Mouse (Mus musculus): ENCODE measurements at regions not wholly inside any gene's neighbourhood (a gene's known extent, or its start where the extent isn't known, plus 50 kb on each side); places are given as distances from the start of the nearest gene placed in this dataset.
A peak's percentile ranks its signal among the peaks of the same experiment; 100 is the strongest.

DNA sequence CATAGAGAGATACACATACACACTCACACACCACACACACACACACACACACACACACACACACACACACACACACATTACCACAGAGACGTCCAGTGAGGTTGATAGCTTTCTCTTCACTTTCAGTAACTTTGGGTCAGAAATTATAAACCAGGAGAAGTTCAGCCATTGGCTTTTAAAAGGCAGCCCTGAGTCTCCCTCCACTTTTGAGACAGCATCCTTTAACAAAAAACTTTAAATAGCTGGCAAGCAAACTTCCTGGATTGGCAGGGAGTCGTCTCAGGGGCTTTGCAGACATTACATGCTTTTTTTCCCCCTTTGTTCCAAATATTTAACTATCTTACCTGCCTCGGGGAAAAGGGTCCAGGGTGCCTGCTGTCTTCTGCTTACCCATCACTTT is 103.7 kb upstream of the Cpm start:
- no peak for DNase-seq

DNA sequence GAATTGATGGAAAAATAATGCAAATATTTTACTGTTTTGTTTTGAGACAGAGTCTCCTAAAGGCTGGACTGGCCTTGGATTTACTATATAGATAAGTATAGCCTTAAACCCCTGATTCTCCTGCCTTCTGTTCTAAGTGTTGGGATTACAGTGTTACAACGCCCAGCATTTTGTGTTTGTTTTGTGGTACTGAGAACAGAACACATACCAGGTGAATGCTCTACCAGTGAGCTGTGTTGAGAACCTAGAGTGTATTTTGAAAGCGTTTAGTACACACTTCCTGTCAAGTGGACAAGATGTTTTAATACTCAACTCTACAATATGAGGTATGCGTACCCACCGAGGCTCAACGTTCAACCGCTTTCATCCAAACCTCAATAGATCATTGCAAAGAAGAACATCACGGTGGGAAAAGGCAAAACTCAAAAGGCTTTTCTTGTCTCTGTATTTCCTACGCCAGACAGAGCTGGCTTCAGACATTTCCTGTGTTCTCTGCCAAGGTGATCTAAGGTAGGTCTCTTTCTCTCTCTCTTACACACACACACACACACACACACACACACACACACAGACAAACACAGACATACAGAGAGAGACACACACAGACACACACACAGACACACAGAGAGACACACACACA is 104.3 kb upstream of the Cpm start:
- DNase-seq = no peak

DNA sequence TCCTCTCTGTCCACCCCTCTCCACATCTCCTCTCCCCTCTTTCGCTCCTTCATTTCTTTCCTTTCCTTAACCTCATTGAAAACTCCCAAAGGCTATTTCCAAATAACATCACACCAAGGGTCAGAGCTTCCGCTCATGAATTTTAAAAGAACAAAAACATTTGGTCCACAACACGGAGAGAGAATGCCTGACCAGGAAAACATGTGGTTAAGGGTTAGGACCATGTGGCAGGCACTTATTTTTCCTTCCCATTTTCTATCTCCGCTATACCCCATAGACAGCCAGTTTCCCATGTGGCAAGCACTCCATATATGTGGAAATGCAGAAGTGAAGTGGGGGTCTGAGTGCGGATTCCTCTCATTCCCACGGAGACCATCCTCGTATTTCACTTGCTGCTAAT is 105.2 kb upstream of the Cpm start:
- DNase-seq = no peak

DNA sequence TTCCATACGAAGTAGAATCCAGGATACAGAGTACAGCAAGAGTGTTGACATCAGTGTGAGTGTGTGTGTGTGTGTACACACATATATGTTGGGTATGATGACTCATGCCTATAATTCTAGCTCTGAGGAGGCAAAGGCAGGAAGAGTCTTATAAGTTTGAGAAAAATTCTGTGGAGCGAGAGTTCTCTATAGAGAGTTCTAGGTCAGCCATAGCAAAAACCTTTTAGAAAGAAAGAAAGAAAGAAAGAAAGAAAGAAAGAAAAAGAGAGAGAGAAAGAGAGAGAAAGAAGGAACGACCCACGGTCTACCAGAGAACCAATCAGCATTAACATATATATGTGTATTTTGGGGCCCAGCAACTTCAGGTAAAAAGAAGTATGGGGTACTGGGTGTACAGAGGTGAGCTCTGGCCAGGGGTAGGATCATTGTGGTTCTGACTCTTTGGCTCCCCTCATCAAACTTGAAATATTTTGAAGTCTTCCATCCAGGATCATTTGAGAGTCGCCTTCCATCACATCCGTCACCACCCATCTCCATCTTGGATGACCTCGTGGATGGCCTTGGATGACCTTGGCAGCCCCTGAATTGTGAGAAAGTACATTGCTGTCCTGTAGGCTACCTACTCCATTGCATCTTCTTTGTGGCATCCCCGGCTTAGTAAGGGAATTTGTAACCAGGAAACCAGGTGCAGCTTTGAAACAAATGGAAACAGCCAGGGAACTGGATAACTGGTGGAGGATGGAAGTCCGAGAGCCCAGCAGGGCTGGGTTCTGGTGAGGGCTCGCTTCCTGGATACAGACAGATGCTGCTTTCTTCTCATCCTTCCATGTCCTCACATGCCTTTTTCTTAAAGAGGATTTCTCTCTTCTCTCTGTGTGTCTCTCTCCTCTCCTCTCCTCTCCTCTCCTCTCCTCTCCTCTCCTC is 106.1 kb upstream of the Cpm start:
- no peak for DNase-seq

DNA sequence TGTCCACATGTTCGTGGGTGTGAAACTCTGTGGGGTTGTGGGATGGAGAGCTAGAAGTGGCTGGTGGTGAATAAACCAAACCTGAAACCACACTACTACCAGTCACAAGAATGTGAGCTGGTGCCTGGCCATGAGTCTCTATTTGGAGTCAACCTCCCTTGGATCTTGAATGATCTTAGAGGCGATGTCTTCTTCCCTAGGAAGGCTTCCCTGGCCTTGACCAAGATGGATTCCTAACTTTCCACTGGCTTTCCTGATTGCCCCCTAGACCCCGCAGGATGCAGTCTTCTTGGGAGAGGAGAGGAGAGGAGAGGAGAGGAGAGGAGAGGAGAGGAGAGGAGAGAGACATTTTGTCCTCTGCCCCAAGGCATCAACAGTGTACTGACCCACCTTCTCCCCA is 106.9 kb upstream of the Cpm start:
- no peak for DNase-seq

DNA sequence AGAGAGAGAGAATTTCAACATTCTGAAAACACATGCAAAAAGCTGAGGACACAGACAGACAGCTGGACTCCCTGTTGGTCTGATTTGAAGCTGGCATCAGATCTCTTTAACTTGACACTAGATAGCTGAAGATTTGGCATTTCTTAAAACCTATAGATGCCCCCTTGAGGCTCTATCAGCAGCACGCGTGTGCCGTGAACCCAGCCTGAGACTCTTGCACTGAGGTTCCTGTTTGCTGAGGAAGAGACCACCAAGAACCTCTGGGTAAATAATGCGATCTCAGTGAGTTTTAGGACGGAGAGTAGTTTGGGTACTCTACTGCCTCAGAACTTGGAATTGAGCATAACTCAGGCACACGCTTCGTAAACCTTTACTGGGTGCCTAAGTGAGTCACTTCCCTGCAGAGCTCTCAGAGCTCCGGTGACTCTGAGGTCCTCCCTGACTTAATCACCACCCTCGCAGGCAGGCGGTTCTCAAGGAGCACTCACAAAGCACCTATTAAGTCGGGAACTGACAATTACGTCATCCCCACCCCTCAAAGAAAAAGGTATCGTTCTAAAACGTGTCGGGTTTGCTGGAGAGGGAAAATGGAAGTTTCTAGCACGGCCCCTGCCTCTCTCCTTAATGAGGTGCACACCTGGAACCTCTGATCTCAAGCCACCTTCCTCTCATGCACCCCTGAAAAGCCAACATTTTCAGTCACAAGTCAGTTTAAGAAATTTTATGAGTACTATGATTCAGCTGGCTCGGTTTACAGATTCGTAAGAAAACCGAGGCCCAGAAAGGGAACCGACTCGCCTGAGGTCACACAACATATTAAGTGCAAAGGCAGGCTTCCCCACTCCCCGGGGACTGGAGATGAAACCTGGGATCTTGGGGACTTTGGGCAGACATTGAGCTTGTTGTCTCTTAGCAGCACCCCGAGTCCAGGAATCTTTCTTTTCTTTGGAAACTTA is 107.7 kb upstream of the Cpm start:
- no peak for DNase-seq

DNA sequence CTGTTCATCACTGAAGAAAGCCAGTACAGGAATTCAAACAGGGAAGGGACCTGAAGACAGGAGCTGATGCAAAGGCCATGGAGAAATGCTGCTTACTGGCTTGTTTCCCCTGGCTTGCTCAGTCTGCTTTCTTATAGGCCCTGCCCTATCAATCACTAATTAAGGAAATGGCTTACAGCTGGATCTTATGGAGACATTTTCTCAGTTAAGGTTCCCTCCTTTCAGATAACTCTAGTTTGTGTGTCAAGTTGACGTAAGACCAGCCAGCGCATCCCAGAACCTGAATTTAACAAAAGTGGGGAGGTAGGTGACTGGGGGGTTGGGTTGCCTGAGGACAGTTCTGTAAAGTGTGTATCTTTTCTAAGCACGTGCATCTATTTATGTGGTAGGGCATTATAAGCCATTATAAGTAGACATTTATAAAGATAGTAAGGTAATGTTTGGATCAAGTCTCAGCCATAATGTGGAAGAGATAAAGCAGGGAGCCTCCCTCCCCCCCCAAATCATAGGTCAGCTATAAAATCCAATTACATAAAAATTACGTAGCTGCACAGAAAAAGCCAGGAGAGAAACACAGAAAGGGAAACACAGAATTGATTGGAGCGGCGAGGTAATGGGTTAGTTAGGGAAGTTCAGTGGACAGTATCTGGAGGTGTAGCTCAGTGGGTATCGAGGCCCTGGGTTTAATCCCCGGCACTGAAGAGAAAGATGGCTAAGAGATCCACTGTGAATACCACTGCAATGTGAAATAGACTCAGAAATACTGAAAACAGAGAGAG is 108.6 kb upstream of the Cpm start:
- DNase-seq = no peak

DNA sequence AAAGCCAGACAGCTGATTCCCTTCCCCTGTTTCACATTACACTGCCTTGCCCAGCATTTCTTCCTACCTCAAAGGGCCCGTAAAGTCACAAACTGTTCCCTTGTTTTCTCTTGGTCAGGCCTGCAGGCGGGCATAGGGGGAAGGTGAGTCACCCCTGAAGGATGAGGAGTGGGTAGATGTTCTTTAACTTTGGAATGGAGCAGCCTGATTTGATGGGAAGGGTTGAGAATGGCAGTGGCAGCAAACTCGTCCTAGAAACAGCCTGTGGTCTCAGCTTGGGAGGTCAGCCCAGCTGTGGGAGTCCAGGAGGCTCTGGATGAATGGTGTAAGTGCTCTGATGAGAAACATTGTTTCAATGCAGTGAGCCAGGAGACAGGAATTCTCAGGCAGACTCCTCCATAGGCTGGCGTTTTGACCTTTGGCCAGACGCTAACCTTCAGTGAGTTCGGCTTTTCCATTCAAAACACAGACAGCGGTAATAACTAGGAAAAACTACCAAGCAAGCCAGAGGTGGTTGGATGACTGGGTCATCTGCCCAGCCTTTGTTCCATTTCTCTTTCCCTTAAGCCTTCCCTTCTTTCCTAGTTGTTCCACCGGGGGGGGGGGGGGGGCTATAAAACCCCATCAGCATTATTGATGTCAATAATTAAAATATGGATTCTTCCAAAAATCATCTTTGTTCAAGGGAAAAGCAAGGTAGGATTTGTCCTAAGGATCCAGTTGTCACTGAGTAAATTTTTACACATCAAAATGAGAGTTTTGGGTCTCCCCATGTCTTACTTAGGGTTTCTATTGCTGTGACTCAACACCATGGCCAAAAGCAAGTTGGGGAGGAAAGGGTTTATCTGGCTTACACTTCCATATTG is 109.4 kb upstream of the Cpm start:
- peak; percentile 65 for DNase-seq

DNA sequence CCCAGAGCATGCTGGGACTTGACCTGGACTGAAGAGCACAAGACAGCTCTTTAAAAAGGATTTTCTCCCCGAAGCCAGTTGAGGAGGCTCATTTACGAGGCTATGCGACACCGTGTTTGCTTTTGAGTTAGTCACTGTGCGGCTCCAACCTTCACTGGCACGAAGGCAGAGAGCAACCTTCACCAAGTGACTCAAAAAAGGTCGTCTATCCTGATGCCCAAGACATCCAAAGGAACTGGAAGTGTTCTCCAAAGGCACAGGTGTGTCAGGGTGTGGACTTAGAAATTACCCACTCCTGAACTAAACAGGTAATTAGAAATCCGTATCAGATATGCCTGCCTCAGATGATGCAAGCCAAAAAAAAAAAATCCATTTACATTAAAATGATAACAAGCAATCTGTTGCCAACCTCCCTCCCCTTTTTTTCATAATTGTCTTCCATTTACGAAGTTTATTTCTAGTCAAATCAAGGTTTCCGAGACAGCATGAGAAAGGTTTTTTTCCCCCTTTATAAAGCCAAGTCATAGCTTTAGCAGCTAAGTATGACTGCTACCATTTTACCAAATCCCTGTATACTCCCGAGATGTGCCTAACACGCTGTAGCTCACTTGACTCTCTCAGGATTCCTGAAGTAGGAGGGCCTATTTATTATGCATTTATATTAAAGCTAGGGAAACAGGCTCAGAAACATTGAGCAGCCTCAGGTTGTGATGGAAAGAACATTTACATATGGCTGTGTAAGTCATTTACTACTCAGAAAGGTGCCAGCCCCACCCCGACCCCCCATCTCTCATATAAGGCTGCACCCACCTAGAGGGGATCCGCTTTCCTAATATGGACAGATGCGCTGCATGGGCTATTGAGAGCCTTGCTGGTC is 110.3 kb upstream of the Cpm start:
- no peak for DNase-seq

DNA sequence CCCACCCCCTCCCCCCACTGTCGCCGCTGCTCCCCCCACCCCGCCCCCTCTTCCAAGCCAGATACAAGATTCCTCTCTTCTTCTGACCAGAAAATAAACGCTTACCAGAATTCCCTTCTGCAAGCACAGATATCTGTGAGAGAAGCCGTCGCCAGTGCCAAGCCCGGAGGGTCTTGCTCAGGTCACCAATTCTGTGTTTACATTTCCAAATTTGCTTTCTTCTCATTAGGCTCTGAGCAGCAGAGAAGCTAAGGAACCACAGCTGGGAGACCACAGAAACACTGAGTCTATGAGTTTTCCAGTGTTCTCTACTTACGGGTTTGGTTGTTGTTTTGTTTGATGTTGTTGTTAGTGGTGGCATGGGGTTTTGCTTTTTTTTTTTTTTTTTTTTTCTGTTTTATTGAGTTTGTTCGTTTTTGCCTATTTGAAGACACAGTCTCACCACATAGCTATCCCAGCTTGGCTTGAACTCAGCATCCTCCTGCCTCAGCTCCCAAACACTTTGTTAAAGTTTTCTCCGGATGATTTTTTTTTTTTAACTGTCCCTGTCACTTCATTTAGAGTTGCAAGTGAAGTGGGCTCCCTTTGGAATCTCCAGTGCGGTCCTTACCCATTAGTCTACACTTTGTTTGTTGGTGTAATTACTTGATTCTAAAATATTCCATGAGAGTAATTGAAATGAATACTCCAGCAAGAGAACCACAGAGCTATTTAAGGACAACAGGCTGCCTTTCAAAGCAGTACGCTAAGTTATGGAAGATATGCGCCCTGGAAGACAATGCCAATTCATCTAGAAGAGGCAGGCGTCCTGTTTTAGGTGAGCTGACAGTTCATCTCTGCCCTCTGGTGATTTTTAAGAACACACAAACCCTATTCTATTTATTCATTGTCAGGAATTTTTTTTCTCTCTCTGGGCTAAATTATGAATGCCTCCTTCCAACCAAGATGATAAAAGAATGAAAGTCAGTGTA is 111.2 kb upstream of the Cpm start:
- no peak for DNase-seq

DNA sequence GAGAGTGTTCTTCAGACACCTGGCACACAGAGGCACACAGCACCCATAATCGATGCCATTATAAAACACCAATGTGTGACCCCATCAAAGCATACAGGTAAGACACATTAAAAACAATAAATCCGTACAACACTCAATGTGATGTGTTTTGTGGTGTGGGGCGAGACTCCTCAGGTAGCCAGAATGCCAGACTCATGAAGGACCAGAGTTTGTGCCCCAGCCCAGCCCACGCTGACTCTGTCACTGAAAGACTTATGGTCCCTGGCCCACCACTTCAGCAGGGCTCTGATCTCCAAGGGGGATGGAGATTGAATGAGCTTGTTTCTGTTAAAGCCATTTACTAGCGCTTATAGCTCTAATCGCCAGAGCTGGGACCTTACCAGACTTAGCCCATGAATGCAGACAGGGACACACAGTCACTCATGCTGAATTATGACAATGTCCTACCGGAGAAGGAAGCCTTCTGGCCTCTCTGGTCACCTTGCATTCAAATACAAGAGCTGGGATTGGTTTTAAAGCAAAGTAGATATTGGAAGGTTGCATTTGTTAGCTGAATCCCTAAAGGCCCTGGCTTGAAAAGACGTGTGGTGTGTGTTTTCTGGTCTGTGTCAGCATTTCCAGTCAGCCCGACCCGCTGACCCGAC is 112.1 kb upstream of the Cpm start:
- DNase-seq = no peak

DNA sequence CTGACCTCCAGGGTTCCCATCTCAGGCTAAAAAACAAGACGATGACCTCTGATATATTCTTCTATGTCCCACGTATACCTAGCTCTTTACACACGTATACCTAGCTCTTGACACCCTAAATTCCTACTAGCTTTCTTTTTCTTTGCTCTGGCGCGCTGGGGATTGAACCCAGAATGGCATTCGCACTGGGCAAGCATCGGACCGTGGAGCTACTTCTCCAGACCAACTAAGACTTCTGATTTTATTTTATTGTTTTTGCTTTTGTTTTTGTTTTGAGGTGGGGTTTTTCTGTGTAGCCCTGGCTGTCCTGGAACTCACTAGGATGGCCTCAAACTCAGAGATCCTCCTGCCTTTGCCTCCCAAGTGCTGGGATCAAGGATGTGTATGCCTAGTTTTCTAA is 112.8 kb upstream of the Cpm start:
- no peak for DNase-seq

DNA sequence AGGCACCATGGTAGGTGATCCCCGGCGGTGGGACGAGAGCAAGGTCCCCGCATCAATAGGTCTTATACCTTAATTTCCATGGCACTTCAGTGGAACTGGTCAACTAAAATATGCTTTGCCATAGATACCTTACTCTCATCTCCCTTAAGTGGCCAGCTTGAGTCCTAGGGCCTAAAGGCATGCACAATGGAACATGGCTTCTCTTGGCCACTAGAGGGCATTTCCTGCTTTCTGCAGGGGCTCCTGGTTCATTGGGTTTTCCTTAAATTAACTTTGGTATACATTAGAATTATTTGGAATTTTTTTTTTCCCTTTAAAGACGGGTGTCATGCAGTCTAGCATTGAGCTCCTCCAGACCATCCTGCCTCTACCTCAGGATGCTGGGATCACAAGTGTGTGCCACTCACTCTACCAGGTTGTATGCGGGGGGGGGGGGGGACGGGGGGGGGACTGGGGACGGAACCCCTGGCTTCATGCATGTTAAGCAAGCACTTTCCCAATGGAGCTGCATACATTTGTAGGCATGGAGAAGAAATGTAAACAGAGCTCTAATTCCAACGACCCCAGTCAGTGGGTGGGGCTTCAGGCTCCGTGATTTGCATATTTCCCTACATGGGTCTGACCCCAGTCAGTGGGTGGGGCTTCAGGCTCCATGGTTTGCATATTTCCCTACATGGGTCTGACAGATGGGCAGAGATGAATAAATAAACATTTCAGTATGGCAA is 113.4 kb upstream of the Cpm start:
- peak; percentile 31 to 59 for DNase-seq

DNA sequence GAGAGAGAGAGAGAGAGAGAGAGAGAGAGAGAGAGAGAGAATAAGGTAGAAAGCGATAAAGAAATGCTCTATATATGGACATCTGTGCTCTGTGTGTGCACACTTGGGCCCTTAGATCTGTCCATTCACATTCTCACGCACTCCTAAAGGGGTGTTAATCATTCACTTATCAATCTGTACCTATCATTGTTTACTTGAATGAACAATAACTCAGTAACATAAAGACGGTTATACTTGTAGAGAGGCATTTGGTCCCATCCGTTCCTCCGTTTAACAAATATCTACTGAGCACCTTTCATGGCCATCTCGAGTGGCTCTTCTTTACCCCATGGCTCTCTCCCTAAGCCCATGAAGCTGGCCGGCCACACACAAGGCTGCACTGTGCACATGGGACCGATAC is 114.3 kb upstream of the Cpm start:
- DNase-seq = no peak

DNA sequence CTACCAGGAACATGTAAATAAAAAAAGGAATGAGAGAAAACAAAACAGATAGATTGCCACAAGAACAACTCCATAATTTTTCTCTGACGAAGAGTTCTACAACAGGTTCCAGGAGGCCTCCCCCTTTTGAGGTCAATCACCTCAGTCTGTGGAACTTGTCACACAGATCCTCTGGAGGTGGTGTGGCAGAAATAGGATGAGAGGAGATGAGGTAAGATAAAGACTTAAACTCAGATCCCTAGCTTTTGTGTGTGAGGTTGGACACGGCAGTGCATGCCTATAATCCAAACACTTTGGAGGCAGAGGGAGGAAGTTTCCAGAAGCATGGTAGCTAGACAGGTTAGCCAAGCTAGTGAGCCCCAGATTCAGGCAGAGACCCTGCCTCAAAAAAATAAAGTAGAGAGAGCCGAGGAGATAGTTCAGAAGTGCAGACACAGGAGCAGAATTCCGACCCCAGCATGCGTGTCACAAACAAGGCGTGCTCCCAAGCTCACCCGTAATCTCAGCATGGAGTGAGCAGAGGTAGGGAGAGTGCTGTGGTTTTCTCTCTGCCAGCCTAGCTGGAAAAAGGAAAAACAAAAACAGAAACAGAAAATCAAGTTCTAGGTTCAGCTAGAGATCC is 115.3 kb upstream of the Cpm start:
- no peak for DNase-seq

DNA sequence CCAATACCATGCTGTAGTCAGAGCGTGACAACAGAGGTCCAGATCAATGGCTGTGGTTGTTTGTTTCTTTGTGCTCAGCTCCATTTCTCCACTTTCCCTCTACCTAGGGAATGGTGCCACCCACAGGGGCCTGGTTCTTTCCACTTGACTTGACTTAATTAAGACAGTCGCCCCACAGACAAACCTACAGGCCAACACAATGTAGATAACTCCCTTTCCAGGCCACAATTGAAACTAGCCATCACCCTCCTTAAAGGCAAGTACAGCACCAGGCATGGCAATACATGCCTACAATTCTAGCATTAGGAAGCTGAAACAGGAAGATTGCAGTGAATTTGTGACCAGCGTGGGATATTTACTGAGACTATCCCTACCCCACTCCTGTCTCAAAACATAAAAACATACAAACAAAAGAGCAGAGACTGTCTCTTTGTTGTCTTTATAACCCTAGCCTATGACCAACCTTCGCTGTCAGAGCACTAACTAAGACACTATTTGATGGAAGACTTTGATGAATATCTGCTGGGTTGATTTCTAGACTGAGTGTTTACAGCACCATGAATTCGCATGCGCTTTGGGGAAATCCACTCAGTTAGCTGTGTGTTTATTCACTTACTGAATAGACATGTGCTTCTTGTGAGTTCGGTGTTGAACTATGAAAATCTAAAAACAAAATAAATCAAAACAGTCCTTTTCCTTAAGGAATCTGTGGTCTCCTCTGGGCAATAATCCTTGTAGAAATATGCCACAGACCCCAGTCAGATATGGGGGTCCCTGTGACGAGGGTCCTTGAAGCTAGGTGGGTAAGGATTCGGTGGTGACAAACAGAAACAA is 116.7 kb upstream of the Cpm start:
- no peak for DNase-seq

All from kidney, postnatal 36 days (tissue).